Mouse (Mus musculus): Measurements from ENCODE around the gene Kank4. TPM values are rescaled to one million over a fixed set of nuclear protein-coding genes. Genes with fewer than 3 reads are reported as not detected.
"Not testable (repeated sequence)": the region's sequence is repeated elsewhere in the genome, so short reads cannot be mapped to it uniquely, and the experiment has no call there.

The Kank4 gene
- polyA plus RNA-seq, 1 experiment from 2014 or later = 2.9 TPM

DNA sequence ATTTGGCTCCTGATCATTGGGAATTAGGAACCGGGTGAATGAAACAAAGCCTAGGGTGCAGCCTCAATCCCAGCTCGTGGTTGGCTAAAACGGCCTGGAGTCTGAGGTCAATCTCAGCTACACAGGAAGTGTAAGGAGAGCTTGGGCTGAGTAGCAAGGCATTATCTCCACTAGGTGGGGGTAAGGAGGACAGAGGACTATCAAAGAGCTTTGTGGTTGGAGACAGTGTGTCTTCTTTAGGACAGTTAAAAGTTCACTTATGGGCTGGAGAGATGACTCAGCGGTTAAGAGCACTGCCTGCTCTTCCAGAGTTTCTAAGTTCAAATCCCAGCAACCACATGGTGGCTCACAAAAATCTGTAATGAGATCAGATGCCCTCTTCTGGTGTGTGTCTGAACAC lies 91.9 kb downstream of the Kank4 start:
- H3K9me3 ChIP-seq (ENCODE audit: control insufficient read depth, low read length) = no peaks in the 10 kb centered on the region
- no peak overlapping the region for H3K9ac ChIP-seq (ENCODE audit: low read length)
- no peak for DNase-seq (ENCODE audit: low spot score)
- H3K4me3 ChIP-seq (ENCODE audit: low read depth, low read length) = no peak overlapping the region
- ATAC-seq (replicated peaks; ENCODE audit: low FRiP score, low TSS enrichment, low read depth) = no peak
- H3K27me3 ChIP-seq (replicated peaks; ENCODE audit: control insufficient read depth, insufficient read depth, low read length) = peaks cover 27% of the 10 kb centered on the region
- peaks cover 7% of the 10 kb centered on the region for H3K4me1 ChIP-seq (replicated peaks; ENCODE audit: control insufficient read depth, insufficient read depth, low read length)
- no peak overlapping the region for H3K27ac ChIP-seq (ENCODE audit: low read depth)
- H3K36me3 ChIP-seq (ENCODE audit: control insufficient read depth, insufficient read depth, low read length) = no peaks in the 10 kb centered on the region
- WGBS = 37% methylated on average over 4 of the region's 4 CpGs
- no peak overlapping the region for H3K4me2 ChIP-seq (ENCODE audit: low read length)

DNA sequence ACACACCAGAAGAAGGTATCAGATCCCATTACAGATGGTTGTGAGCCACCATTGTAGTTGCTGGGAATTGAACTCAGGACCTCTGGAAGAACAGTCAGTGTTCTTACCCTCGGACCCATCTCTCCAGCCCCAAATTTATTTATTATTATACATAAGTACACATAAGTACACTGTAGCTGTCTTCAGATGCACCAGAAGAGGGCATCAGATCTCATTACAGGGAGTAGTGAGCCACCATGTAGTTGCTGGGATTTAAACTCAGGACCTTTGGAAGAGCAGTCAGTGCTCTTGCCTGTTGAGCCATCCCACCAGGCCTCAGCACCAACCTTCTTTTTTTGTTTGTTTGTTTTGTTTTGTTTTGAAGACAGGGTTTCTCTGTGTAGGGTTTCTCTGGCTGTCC lies 92.7 kb downstream of the Kank4 start:
- not testable (repeated sequence) for H3K4me3 ChIP-seq (ENCODE audit: low read depth, low read length); H3K4me2 ChIP-seq (ENCODE audit: low read length); H3K4me1 ChIP-seq (replicated peaks; ENCODE audit: control insufficient read depth, insufficient read depth, low read length); H3K27ac ChIP-seq (ENCODE audit: low read depth); H3K9me3 ChIP-seq (ENCODE audit: control insufficient read depth, low read length); ATAC-seq (replicated peaks; ENCODE audit: low FRiP score, low TSS enrichment, low read depth); DNase-seq (ENCODE audit: low spot score); H3K36me3 ChIP-seq (ENCODE audit: control insufficient read depth, insufficient read depth, low read length); H3K9ac ChIP-seq (ENCODE audit: low read length)
- WGBS = 90% methylated on average over 1 of the region's 1 CpGs
- peaks cover 27% of the 10 kb centered on the region for H3K27me3 ChIP-seq (replicated peaks; ENCODE audit: control insufficient read depth, insufficient read depth, low read length)

- Histone ChIP-seq H3K4me2 (ENCODE audit: low read length) (no peak overlapping the region), H3K36me3 (ENCODE audit: control insufficient read depth, insufficient read depth, low read length) (peaks cover 4% of the 10 kb centered on the region; the same call in 1 of the 2 replicates), H3K9me3 (ENCODE audit: control insufficient read depth, low read length) (no peaks in the 10 kb centered on the region), H3K27me3 (replicated peaks; ENCODE audit: control insufficient read depth, insufficient read depth, low read length) (peaks cover 10% of the 10 kb centered on the region), H3K9ac (ENCODE audit: low read length) (no peak overlapping the region), H3K4me1 (replicated peaks; ENCODE audit: control insufficient read depth, insufficient read depth, low read length) (peaks cover 6% of the 10 kb centered on the region; the same call in 1 of the 2 replicates), H3K4me3 (ENCODE audit: low read depth, low read length) (no peak overlapping the region), H3K27ac (ENCODE audit: low read depth) (no peak overlapping the region)
- DNase-seq (ENCODE audit: low spot score) (peak; percentile 84), ATAC-seq (replicated peaks; ENCODE audit: low FRiP score, low TSS enrichment, low read depth) (no peak)
- 17% methylated on average over 8 of the region's 8 CpGs for WGBS
Observed at GRCm38 (mm10) chr4:98722454-98722853, 94.9 kb downstream of the Kank4 start.

GRCm38 (mm10) chr4:98718547-98718917 lies 98.8 kb downstream of the Kank4 start:
- ATAC-seq (replicated peaks; ENCODE audit: low FRiP score, low TSS enrichment, low read depth) (no peak), DNase-seq (ENCODE audit: low spot score) (no peak)
- 86% methylated on average over 10 of the region's 10 CpGs for WGBS
- peaks cover 4% of the 10 kb centered on the region; the same call in 1 of the 2 replicates for H3K36me3 ChIP-seq (ENCODE audit: control insufficient read depth, insufficient read depth, low read length)
- no peaks in the 10 kb centered on the region for H3K4me1 ChIP-seq (replicated peaks; ENCODE audit: control insufficient read depth, insufficient read depth, low read length)
- H3K9ac ChIP-seq (ENCODE audit: low read length) = no peak overlapping the region
- no peak overlapping the region for H3K4me3 ChIP-seq (ENCODE audit: low read depth, low read length)
- H3K4me2 ChIP-seq (ENCODE audit: low read length) = no peak overlapping the region
- no peaks in the 10 kb centered on the region for H3K27me3 ChIP-seq (replicated peaks; ENCODE audit: control insufficient read depth, insufficient read depth, low read length)
- H3K9me3 ChIP-seq (ENCODE audit: control insufficient read depth, low read length) = no peaks in the 10 kb centered on the region
- H3K27ac ChIP-seq (ENCODE audit: low read depth) = no peak overlapping the region

- DNase-seq (ENCODE audit: low spot score) = no peak
- no peak overlapping the region for H3K4me2 ChIP-seq (ENCODE audit: low read length)
- H3K4me1 ChIP-seq (replicated peaks; ENCODE audit: control insufficient read depth, insufficient read depth, low read length) = no peaks in the 10 kb centered on the region
- peaks cover 4% of the 10 kb centered on the region; the same call in 1 of the 2 replicates for H3K36me3 ChIP-seq (ENCODE audit: control insufficient read depth, insufficient read depth, low read length)
- 78% methylated on average over 17 of the region's 17 CpGs for WGBS
- H3K4me3 ChIP-seq (ENCODE audit: low read depth, low read length) = no peak overlapping the region
- H3K9me3 ChIP-seq (ENCODE audit: control insufficient read depth, low read length) = no peaks in the 10 kb centered on the region
- H3K9ac ChIP-seq (ENCODE audit: low read length) = no peak overlapping the region
- ATAC-seq (replicated peaks; ENCODE audit: low FRiP score, low TSS enrichment, low read depth) = no peak
- H3K27ac ChIP-seq (ENCODE audit: low read depth) = no peak overlapping the region
- no peaks in the 10 kb centered on the region for H3K27me3 ChIP-seq (replicated peaks; ENCODE audit: control insufficient read depth, insufficient read depth, low read length)
Observed at GRCm38 (mm10) chr4:98717735-98718546, 99.4 kb downstream of the Kank4 start.

GRCm38 (mm10) chr4:98710891-98711290 lies 106.4 kb downstream of the Kank4 start:
- H3K4me2 ChIP-seq (ENCODE audit: low read length) = no peak overlapping the region
- H3K27ac ChIP-seq (ENCODE audit: low read depth) = no peak overlapping the region
- ATAC-seq (replicated peaks; ENCODE audit: low FRiP score, low TSS enrichment, low read depth) (no peak), DNase-seq (ENCODE audit: low spot score) (no peak)
- H3K27me3 ChIP-seq (replicated peaks; ENCODE audit: control insufficient read depth, insufficient read depth, low read length) = no peaks in the 10 kb centered on the region
- H3K4me1 ChIP-seq (replicated peaks; ENCODE audit: control insufficient read depth, insufficient read depth, low read length) = no peaks in the 10 kb centered on the region
- H3K4me3 ChIP-seq (ENCODE audit: low read depth, low read length) = no peak overlapping the region
- H3K9me3 ChIP-seq (ENCODE audit: control insufficient read depth, low read length) = no peaks in the 10 kb centered on the region
- 95% methylated on average over 8 of the region's 8 CpGs for WGBS
- H3K36me3 ChIP-seq (ENCODE audit: control insufficient read depth, insufficient read depth, low read length) = no peaks in the 10 kb centered on the region
- H3K9ac ChIP-seq (ENCODE audit: low read length) = no peak overlapping the region

Other genes starting within 250 kb of the Kank4 start
- gene L1td1, start 90.8 kb downstream of the Kank4 start, polyA plus RNA-seq (2014; fragmentation: Nextera tagmentation; extraction: Ambion mirVana) = 0.60 and 0.74 TPM in 2 replicates
- not detected in 2 replicates for gene I0C0044D17Rik, start 6.3 kb upstream of the Kank4 start, polyA plus RNA-seq (2014; fragmentation: Nextera tagmentation; extraction: Ambion mirVana)
- 116 and 123 TPM in 2 replicates for gene Usp1, start 106.3 kb upstream of the Kank4 start, polyA plus RNA-seq (2014; fragmentation: Nextera tagmentation; extraction: Ambion mirVana)
- 1.1 and 1.3 TPM in 2 replicates for gene Angptl3, start 213.4 kb upstream of the Kank4 start, polyA plus RNA-seq (2014; fragmentation: Nextera tagmentation; extraction: Ambion mirVana)